Mouse (Mus musculus) lung, postnatal 4 days (tissue): ENCODE measurements around the gene Kbtbd4.

Source experiments
- DNase-seq, 2 experiments: peaks; one replicate each; pipeline ENCODE4 v3.0.0; 2021

The Kbtbd4 gene

DNA sequence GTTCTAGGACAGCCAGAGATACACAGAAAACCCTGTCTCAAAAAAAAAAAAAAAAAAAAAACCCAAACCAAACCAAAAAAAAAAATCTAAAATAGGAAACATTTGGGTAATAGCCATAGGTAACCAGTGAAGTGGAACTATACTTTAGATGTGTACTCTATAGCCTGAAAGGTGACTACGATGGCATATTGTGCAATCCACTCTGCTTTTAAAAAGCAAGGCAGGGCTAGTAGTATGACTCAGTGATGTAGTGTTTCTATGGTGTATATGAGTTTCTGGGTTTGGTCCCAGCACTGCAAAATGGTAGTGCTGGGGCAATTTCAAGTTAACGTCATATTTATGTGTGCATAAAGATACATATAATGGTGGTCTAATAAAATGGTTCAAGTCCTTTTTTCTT lies 2.2 kb downstream of the Kbtbd4 start:
- no peak for DNase-seq

DNA sequence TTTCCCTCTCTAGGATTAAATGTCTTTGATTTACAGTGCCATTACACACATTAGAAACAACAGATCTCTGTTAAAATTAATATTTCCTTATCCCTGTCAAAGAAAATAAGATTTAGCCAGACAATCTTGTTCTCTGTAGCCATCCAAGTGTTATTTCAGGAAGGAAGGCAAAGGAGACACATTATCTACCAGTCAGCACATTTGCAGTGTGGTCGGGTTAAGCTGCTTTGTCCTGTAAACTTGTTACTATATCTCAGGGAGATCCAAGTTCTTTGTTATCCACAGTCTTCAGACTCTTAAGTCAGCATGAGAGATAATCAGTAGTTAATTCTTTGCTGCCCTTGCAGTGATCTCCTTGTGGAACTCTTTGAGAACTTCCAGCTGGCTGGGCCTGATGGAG lies 6.3 kb downstream of the Kbtbd4 start:
- DNase-seq = no peak

DNA sequence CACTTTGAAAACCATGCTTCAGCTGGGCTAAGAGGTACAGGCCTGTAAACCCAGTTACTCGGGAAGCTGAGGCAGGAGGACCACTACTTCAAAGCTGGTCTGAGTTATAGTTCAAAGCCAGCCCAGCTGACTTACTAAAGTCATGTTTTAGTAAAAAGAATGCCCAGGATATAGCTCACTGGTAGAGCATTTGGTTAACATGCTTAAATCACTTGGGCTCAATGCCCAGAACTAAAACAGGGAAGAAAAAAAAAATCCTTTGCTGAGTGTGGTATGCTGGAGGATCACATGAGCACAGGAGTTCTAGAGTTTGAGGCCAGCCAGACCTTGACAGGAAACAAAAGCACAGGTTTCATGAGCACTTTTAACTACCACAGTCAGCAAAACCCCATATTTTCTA lies 7.1 kb downstream of the Kbtbd4 start:
- no peak for DNase-seq

DNA sequence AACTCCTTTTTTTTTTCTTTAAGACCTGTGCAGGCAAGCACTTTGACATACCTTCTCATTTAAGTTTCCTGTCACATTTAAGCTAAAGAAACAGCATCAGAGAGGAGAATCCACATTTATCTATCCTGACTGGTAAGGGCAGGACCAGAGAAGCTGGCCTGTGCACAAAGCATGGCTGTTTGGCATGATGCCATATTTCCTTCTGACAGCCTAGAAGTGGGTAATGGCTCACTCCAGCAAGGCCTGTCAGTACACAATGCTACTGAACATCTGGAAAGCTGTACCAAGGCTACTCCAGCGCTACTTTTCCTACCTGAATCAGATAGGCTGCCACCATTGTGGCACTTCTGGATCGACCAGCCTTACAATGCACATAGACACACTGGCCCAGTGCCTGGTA lies 9.1 kb downstream of the Kbtbd4 start:
- DNase-seq = no peak

DNA sequence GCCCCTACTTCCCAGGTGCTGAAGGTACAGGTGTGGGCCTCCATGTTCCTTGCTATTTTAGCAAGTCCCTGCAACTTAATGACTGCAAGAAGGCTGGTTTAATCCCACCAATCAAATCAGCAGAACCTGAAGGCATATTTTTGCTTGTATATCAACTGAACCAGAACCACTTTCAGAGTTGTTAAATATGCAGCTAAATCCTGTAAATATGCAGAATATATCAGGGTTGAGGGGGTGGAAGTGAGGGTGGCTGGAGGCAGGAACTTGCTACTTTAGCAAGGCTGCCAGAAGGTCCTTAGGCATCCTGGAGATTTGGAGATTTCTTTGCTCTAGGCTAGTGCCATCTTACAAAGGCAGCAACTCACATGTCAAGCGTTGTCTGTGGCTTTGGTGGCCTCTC lies 11.0 kb downstream of the Kbtbd4 start:
- DNase-seq = no peak

DNA sequence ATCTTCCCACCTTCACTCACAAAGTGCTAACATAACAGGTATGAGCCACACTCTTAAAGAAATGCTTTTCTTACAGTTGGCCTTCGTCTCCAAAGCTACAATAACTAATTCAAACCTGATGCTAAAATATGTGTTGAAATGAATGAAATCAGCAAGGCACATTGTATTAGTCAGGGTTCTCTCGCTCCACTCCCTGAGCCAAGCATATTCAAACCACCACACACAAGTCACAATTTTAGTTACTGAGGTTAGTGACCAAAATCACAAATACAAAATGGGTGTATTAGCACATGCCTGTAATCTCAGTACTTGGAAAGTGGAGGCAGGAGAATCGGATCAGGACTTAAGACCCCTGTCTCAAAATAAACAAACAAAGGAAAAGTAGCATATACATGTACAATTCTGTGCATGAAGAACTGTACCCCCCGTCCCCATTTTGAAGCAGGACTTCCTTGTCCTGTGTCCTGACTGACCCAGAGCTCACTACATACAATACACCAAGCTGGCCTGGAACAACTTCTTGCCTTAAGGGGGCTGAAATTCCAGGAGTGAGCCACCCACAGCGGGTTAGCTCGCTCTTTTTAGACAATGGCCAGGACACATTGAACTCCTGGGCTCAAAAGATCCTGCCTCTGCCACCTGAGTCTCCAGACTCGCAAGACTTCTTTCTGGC lies 12.2 kb downstream of the Kbtbd4 start:
- no peak for DNase-seq

DNA sequence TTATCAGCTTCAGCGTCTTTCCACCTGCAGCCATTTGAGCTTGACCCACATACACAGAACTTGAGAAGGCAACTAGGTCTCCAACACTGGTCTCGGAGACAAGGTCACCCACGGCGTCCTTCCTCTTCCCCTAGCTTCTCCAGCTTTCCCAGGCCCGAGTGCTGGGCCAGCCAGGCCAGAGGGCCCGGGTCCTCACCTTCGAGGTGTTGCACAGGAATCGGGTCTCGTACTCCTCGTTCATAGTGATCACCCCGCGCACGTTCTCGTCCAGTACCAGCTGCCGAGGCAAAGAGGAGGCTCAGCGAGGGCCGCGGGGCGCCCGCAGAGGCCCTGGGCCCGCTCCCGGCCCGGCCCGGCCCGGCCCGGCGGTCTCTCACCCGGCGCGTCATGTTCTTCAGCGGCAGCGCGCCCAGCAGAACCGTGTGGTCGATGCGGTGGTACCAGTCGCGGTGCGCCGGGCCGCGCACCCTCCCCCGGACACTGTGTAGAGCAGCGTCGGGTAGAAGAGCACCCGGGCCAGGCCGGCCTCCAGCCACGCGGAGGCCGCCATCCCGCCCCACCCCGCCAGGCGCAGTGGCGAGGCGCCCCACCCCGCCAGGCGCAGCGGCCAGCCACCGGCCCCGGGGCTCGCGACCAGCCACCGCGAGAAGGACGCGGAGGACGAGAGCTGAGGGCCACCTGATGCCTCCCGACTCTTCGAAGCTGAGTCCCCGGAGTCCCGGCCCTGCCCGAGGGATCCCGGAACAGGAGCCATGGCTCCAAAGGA lies 12.9 kb downstream of the Kbtbd4 start:
- DNase-seq = peak; percentile 85 to 89

DNA sequence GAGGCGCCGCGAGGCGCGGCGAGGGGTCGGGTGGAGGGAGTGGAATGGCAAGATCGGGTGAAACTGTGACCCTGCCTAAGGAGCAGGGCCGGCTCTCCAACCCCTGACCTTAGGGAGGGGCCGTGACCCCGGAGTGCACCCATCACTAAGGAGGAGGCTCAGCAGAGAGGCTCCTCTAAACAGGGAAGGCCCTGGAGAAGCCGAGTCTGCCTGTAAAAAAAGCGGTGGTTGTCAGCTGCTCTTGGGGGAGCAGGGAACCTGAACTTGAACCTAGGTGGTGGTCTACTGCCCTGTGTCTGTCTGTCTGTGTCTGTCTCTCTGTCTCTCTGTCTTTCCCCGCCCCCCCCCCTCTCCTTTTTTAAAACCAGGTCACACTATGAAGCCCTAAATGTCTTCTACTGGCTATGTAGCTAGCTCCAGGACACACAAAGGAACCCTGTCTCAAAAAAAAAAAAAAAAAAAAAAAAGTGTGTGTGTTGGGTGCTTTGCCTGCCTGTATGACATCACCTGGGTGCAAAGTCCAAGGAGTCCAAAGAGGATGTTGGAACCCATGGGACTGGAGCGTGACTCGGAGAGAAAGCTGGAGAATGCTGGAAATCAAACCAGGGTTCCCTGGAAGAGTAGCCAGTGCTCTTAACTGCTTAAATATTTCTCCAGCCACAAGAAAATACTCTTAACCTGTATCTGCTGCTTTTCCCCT lies 13.6 kb downstream of the Kbtbd4 start:
- DNase-seq = no peak

DNA sequence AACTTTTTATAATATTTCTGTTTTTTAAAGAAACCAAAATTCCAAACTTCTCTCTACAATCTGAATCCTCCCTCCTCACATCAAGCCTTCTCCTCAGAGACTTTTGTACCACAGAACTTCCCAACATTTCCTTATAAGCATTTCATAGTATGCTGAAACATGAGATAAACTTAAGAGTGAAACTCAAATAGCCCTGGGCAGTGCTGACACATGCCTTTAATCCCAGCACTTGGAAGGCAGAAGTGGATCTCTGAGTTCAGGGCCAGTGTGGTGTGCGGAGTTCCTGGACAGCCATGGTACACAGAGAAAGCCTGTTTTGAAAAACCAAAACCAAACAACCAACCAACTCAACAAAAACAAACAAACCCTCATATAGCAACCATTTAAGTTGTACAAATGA lies 16.6 kb downstream of the Kbtbd4 start:
- DNase-seq = no peak

DNA sequence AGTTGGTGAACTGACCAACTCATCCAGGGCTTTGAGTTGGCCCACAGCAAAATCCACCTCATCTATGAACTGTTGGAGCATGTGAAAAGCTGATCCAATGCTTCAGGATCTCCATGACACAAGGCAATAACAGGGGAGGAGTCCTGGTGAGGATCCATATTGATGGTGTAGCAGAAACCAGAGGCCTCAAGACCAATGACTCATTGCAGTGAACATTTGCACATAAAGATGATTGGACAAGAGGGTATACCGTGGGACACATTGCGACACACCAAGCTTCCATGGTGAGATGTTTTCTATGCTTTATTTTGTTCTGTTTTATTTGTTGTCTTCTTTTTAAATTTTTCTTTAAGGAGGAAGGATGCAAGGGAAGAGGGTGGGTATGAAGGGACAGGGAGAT lies 18.1 kb downstream of the Kbtbd4 start:
- no peak for DNase-seq

DNA sequence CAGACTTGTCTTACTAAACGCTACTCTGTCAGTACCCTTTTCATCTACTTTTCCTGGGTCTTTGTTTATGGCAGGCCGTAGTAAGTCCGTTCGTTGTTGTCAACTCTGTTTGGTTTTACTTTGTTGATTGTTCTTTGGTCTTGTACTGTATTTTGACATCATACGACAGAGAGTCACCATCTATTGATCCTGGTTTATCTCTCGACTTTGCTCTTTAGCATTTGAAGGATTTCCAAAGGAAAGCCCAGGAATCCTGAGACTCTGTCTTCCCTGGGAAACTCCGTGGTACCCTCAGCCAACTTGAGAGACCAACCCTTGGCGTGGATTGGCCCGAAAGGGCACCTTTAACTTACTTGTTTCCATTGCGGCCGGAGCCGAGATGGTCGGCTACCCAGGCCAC lies 24.0 kb downstream of the Kbtbd4 start:
- DNase-seq = no peak

DNA sequence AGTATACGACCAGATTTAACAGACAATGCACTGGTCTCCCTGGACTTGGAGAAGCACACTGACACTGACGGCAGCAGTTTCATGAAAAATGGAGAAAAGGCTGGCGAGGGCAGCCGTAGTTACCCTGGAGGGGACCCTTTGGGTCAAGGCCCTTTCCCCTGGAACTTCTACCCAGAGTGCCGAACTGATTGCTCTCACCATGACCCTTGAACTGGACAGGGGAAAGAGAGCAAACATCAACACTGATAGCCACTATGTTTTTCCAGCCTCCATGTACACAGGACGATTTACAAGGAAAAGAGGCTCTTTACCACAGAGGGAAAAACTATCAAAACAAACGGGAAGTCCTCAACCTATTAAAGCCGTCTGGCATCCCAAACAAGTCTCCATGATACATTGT lies 27.3 kb downstream of the Kbtbd4 start:
- no peak for DNase-seq

DNA sequence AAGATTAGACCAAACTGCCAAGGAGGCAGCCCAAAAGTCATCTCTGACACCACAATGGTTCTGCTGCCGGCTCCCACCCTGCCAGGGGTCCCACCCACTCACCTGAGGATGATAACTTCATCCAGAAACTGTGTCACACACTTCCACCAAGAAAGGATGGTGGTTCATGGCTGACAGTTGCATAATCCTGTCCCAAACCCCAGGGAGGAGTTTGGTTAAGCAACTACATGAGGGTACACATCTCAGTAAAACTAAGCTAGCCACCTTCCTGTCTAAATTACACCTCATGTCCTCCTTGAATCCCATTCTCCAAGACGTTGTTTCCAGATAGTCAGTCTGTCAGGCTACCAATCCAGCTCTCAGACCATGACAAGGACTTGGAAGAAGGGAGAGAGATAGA lies 27.7 kb downstream of the Kbtbd4 start:
- no peak for DNase-seq

DNA sequence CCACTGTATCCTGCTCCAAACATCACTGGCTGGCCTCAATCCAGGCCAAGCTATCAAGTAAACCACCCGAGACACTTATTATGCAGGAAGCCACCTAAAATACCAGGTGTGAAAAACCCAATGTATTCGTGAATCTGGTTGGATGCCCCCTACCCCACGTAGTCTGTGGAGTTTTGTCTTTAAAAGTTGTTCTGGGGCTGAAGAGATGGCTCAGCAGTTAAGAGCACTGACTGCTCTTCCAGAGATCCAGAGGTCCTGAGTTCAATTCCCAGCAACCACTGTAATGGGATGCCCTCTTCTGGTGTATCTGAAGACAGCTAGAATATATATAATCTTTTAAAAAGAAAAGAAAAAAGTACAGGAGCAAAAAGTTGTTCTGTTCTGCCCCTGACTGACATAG lies 33.8 kb downstream of the Kbtbd4 start:
- DNase-seq = no peak

DNA sequence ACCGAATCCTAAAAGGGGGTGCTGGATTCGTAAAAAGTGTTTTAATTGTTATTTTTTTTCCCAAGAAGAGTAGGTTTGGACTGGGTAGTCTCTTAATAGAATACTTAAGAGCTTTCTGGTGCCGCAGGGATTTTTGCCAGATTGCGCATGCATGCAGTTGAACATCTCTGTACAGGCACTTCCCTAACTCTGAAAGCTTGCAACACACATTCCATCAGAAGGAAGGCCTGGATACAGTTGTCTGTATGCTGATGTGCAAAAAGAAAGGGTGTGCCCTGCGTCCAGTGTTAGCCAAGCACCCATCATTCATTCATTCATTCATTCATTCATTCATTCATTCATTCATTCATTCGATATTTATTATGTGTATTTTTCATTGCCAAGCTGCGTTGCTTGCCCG lies 35.2 kb downstream of the Kbtbd4 start:
- DNase-seq = peak; percentile 20 to 37

DNA sequence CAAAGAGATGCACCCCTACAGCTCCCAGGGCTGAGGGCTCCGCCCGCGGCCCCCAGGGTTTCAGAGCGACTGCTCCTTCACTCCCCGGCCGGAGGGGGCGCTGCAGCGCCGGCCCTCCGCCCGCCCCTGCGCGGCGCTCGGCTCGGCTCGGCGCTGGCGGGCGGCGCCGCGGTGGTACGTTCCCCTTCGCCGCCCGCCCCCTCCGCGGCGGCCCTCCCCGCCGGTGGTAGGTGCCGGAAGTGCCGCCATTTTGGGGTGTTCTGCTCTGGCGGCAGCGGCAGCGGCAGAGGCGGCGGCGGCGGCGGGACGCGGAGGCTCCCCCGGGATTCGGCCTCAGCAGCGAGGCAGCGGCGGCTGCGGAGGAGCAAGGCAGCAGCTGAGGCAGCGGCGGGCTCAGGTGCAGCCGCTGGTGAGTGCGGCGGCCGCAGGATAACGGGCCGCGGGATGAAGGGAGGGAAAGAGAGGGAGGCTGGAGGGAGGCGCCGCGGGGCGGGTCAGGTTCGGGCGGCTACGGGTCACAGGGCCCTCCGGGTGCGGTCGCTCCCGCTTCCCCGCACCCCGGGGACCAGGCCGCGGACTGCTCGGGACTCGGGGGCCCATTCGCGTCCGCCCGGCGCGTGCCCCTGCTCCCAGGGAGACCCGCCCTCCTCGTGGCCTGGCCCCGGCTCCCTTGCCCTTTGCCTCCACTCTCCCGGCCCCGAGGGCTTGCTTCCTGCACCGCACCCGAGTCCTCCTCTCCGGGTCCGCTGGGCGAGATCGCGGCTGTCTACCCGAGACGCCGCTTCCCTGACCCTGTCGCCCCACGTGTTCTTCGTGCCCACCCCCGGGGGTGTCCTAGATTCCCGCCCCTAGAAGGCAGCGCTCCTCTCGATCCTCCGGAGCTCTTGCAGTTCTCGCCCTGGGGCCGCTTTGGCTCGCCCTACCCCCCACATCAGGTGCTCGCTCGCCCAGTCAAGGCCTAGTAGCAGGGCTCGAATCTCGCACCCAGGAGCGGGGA lies 36.0 kb downstream of the Kbtbd4 start, which contains the start of gene Celf1:
Gene Celf1, plus strand, starts transcription at position 150 of the 997 bp plus-strand sequence.
- peak; percentile 89 to 93 for DNase-seq

DNA sequence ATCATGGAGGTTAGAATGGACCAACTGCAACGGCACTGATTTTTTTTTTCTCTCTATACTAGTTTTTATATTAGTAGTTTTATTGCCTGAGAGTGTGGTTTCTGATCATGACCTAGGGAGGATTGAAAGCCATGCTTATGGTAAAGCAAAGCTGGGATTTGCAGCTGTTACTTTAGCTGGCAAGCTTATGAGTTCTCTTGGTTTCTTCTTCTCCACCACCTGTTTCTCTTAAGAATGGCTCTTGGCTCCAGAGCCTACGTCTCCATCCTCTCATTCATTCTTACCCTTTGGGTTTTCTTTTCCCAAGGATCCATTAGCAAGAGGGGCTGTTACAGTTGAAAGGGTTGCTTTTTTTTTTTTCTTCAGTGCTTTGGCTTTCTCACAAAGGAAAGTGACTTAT lies 37.2 kb downstream of the Kbtbd4 start:
- DNase-seq = no peak

DNA sequence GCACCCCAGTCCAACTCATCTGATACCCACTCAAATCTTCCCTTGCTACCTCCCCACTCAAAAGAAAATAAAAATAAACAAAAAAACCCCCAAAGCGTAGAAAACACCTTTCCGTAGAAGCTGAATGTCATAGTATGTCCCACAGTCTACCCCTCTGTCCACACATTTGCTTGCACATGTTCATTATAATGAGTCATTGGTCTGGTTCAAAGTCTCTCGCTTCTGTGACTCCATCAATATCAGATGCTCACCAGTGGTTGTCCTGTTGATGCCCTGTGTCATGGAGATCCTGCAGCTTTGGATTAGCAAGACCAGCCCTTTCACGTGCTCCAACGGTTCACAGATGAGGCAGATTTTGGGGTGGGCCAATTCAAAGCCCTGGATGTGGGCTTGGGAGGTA lies 45.6 kb downstream of the Kbtbd4 start:
- DNase-seq = no peak

DNA sequence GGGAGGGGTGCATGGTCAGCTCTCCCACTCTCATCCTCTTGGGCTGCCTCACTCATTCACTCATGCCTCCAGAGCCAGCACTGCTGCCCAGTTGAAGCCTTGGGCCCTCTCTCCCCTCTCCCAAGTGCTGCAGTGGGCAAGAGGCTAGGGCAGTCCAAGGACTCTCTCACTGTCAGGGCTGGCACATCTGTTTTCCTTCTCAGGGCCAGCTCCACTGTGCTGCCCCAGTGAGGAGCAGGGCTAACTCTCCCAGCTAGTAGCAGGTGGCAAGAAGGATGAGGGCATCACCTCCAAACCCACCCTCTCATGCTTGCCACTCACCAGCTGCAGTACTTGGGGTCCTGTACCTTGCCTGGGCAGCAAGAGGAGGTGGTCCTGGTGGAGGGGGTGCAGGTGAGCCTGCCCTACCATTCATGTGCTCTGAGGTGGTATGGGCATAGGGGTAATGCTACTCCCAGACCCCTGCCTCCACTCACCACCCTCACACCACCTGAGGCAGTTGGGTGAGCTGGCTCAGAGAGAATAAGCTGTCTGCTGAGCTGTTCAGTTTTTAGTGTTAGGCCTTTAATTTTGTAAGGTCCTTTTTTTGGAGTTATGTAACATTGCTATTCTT lies 46.1 kb downstream of the Kbtbd4 start:
- no peak for DNase-seq

DNA sequence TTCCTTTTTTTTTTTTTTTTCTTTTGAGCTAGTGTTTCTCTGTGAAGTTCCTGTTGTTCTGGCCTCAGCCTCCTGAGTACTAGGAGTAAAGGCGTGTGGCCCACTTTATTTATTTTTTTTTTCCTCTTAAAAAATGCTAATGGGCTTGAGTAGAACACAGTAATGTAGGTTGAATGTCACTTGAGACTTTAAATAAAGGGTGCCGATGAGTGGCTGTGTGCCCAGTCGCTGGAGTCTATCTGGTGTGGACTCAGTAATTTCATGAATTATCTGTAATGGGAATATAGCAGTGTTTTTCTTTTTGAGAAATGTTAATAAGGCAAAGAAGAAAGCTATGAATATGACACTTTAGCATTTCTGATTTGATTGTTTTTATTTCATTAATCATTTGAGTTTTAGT lies 48.9 kb downstream of the Kbtbd4 start:
- no peak for DNase-seq

DNA sequence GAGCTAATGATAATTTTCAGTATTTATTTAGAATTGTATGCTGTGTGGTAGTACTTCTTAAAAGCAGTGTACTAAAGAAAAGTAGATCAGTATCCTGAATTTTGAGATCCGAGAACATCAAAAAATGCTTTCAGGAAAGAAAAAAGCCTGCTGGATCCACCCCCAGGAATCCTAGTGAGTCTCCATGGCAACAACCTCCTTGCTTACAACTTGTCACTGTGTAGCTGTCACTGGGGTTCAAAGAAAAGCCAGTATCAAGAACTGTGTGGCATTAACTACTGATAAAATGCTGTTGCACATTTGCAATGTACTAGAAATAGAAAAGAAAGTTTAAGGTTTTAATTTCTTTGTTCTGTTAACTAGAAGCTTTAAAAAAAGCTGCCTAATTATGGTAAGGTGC lies 51.5 kb downstream of the Kbtbd4 start:
- no peak for DNase-seq

DNA sequence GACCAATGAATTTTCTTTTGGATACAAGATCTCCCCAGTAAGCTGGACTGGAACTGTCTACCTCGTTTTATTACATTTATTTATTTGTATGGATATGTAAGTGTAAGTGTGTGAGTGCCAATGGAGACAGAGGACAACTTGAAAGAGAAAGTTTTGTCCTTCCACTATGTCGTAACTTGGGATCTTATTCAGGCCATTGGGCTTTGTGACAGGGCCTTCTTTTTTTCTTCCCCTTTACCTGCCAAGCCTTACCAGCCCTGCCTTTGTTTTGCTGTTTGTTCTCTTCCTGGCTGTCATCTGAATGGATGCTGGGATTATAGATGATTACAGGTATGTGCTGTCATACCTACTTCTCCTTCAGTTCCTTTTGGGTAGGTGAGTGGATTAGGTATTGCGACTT lies 54.3 kb downstream of the Kbtbd4 start:
- no peak for DNase-seq
